Mouse (Mus musculus): ENCODE measurements around the gene Mal.

- TF ChIP-seq CTCF (IDR thresholded peaks at IDR 0.05; ENCODE audit: low read depth, low read length) (no peak), EP300 (IDR thresholded peaks at IDR 0.05; ENCODE audit: insufficient read depth, low read depth, low read length) (no peak), POLR2A (IDR thresholded peaks at IDR 0.05; ENCODE audit: insufficient read depth, low read length) (no peak)
These were observed 44.2 kb downstream of the Mal start for GRCm38 (mm10) chr2:127612288-127612687.
